Mouse (Mus musculus): ENCODE results near the gene Snx25. TPM values are rescaled to one million over a fixed set of nuclear protein-coding genes. Genes with fewer than 3 reads are reported as not detected.
A peak's percentile ranks its signal among the peaks of the same experiment; 100 is the strongest.

The Snx25 gene
- polyA plus RNA-seq, 1 experiment from 2014 or later, result 12.3 TPM

DNA sequence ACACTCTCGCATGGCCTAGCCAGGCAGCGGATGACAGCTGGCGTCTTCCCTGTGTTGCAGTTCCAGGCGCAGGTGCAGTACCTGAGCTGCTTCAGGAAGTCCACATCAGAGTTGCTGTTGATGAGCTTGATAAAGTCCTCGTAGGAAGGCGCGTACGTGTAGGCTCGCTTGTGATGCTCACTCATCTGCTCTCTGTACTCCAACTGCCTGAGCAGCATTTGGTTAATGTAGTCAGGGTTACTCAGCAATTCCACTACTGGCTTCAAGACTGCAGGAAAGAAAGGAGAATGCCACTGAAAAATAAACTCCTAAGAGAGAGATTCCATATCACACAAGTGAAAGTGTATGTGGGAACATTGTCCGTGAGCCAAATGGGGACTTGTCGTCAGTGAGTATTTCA, 48.5 kb downstream of the Snx25 start:
- no peak overlapping the region for H3K4me2 ChIP-seq
- no peaks in the 10 kb centered on the region for H3K4me1 ChIP-seq (ENCODE audit: insufficient read depth)
- H3K27me3 ChIP-seq (ENCODE audit: insufficient read depth, low read length), result no peaks in the 10 kb centered on the region
- no peak overlapping the region for H3K27ac ChIP-seq (ENCODE audit: low read depth)
- peaks cover 8% of the 10 kb centered on the region; the same call in 1 of the 2 replicates for H3K36me3 ChIP-seq (ENCODE audit: insufficient read depth)
- no peak for TF ChIP-seq CTCF (IDR thresholded peaks at IDR 0.05; ENCODE audit: low read depth)
- ATAC-seq (ENCODE audit: insufficient read depth) (no peak), DNase-seq (no peak)
- WGBS, result 91% methylated on average over 11 of the region's 11 CpGs
- H3K9ac ChIP-seq, result no peak overlapping the region
- no peaks in the 10 kb centered on the region; the same call in 1 of the 2 replicates for H3K9me3 ChIP-seq (ENCODE audit: low read depth, low read length)
- H3K4me3 ChIP-seq (ENCODE audit: low read depth, low read length), result no peak overlapping the region

DNA sequence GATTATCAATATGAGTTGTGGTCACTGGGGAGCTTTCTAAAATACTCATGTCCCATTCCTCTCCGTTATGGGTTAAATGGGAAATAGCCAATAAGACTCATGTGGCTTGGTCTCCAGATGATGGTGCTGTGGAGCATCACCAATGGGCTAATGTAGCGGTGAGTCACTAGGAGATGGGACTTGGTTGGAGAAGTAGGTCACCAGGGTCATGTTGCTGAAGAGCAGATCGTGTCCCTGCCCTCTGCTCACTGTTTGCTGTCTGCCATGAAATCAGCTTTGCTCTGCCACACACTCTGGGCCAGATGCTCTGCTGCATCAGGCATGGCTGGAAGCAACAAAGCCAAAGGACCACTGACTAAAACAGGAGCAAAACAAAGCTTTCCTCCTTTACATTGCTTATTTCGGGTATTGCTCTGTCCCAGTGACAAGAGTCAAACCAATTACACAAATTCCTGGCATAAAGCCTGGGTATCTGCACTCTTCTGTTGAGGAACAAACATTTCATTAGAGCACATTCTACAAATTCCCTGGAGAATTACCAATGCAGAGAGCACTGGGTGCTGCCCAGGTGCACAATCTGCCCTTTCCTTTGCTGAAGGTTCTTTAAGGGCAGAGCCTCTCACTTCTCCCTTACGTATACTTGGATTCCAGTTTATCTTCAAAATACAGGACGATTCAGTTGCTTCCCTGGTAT, 59.1 kb downstream of the Snx25 start:
- H3K4me1 ChIP-seq (ENCODE audit: insufficient read depth), result no peaks in the 10 kb centered on the region
- peak; percentile 15 for DNase-seq
- no peak overlapping the region for H3K4me2 ChIP-seq
- whole genome bisulfite sequencing, result 69% methylated on average over 6 of the region's 6 CpGs
- ATAC-seq (ENCODE audit: insufficient read depth), result no peak
- H3K27ac ChIP-seq (ENCODE audit: low read depth), result no peak overlapping the region
- no peak overlapping the region for H3K9ac ChIP-seq
- no peak for TF ChIP-seq CTCF (IDR thresholded peaks at IDR 0.05; ENCODE audit: low read depth)
- no peaks in the 10 kb centered on the region for H3K9me3 ChIP-seq (ENCODE audit: low read depth, low read length)
- H3K4me3 ChIP-seq (ENCODE audit: low read depth, low read length), result no peak overlapping the region
- H3K27me3 ChIP-seq (ENCODE audit: insufficient read depth, low read length), result no peaks in the 10 kb centered on the region
- no peaks in the 10 kb centered on the region for H3K36me3 ChIP-seq (ENCODE audit: insufficient read depth)

DNA sequence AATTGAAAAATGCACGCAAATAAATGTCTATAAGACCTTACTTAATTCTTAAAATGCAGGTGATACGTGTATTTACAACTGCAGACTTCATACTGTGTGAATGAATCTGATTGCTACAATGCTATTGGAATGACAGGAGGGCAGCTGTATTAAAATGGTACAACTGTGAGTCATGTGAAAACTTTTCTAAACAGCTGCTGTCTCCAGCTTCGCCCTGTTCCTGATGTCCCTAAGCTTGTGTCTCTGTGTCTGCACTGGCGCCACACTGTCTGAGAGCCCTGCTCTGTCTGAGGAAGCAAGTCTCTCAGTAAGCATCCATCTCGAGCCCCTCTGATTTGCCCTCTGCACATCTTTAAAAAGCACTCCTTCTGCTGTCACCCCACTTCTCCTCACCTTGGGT, 68.8 kb downstream of the Snx25 start:
- Histone ChIP-seq H3K9ac (no peak overlapping the region), H3K4me1 (ENCODE audit: insufficient read depth) (no peaks in the 10 kb centered on the region), H3K4me3 (ENCODE audit: low read depth, low read length) (no peak overlapping the region), H3K27me3 (ENCODE audit: insufficient read depth, low read length) (no peaks in the 10 kb centered on the region), H3K9me3 (ENCODE audit: low read depth, low read length) (no peaks in the 10 kb centered on the region), H3K4me2 (no peak overlapping the region), H3K27ac (ENCODE audit: low read depth) (no peak overlapping the region), H3K36me3 (ENCODE audit: insufficient read depth) (no peaks in the 10 kb centered on the region; the same call in 1 of the 2 replicates)
- no peak for DNase-seq
- WGBS, result 67% methylated on average over 5 of the region's 5 CpGs
- ATAC-seq (ENCODE audit: insufficient read depth), result no peak
- TF ChIP-seq CTCF (IDR thresholded peaks at IDR 0.05; ENCODE audit: low read depth), result no peak

DNA sequence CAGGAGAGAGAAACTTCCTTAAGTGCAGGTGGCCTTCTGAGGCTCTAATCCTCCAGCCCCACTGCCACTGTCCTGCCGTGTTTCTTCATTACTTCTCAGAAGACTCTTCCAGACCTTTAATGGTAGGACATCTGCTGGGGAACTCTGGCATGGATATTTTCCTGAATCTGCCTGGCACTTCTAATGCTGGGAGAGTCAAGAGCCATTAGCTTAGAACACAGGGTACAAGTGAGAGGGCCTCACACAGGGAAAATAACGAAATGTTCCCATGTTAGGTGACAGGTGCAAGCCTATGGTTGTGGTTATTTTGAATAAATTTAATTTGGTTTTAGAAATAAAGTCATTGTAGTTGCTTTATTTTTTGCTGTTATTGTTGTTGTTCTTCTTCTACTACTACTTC, 70.9 kb downstream of the Snx25 start:
- Histone ChIP-seq H3K9ac (no peak overlapping the region), H3K4me1 (ENCODE audit: insufficient read depth) (no peaks in the 10 kb centered on the region), H3K27ac (ENCODE audit: low read depth) (no peak overlapping the region), H3K4me3 (ENCODE audit: low read depth, low read length) (no peak overlapping the region), H3K4me2 (no peak overlapping the region), H3K9me3 (ENCODE audit: low read depth, low read length) (no peaks in the 10 kb centered on the region), H3K27me3 (ENCODE audit: insufficient read depth, low read length) (no peaks in the 10 kb centered on the region), H3K36me3 (ENCODE audit: insufficient read depth) (no peaks in the 10 kb centered on the region; the same call in 1 of the 2 replicates)
- DNase-seq (no peak), ATAC-seq (ENCODE audit: insufficient read depth) (no peak)
- 63% methylated on average over 2 of the region's 2 CpGs for WGBS
- TF ChIP-seq CTCF (IDR thresholded peaks at IDR 0.05; ENCODE audit: low read depth), result no peak

DNA sequence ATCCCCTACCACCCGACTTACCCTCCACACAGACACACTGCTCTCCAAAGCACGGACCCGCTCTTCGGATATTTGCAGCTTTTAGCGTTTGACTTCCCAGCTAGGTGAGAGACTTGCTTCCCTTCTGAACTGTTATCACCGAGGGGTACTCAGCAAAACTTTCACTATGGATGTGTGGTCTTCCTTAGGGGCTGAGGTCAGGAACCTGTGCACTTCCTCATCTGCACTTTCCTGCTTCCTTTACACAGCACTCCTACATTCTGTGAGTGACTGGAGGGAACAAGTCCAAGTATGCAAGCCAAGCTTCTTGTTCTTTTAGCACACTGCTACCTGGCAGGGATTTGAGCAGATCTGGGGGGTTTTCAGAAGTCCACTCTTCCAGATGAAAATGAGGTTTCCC, 73.1 kb downstream of the Snx25 start:
- Histone ChIP-seq H3K27ac (ENCODE audit: low read depth) (no peak overlapping the region), H3K36me3 (ENCODE audit: insufficient read depth) (no peaks in the 10 kb centered on the region; the same call in 1 of the 2 replicates), H3K4me1 (ENCODE audit: insufficient read depth) (no peaks in the 10 kb centered on the region), H3K27me3 (ENCODE audit: insufficient read depth, low read length) (no peaks in the 10 kb centered on the region), H3K4me3 (ENCODE audit: low read depth, low read length) (no peak overlapping the region), H3K4me2 (no peak overlapping the region), H3K9me3 (ENCODE audit: low read depth, low read length) (no peaks in the 10 kb centered on the region), H3K9ac (no peak overlapping the region)
- WGBS, result 73% methylated on average over 6 of the region's 6 CpGs
- no peak for DNase-seq
- ATAC-seq (ENCODE audit: insufficient read depth), result no peak
- TF ChIP-seq CTCF (IDR thresholded peaks at IDR 0.05; ENCODE audit: low read depth), result no peak

DNA sequence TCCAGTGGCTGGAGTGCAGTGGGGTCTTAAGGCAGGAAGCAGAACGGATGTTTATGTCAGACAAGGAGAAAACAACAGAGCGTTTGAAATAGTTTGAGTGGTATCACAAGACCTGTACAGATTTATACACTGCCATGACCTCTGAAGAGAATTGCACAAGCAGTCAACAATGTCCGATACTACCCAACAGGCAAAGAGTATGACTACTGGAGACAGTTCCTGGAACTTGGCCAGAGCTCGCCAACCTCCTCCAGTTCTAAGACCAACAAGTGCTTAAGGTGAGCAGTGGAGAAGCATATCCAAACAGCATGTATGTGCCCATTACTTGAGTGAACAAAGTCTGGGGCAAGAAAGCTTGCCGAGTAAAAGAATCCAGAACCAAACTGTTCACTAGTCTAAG, 76.7 kb downstream of the Snx25 start:
- Histone ChIP-seq H3K27ac (ENCODE audit: low read depth) (no peak overlapping the region), H3K4me3 (ENCODE audit: low read depth, low read length) (no peak overlapping the region), H3K9ac (no peak overlapping the region), H3K9me3 (ENCODE audit: low read depth, low read length) (no peaks in the 10 kb centered on the region), H3K27me3 (ENCODE audit: insufficient read depth, low read length) (no peaks in the 10 kb centered on the region), H3K4me1 (ENCODE audit: insufficient read depth) (no peaks in the 10 kb centered on the region), H3K4me2 (no peak overlapping the region), H3K36me3 (ENCODE audit: insufficient read depth) (no peaks in the 10 kb centered on the region; the same call in 1 of the 2 replicates)
- no peak for DNase-seq
- no peak for ATAC-seq (ENCODE audit: insufficient read depth)
- no peak for TF ChIP-seq CTCF (IDR thresholded peaks at IDR 0.05; ENCODE audit: low read depth)
- WGBS, result 75% methylated on average over 5 of the region's 5 CpGs

DNA sequence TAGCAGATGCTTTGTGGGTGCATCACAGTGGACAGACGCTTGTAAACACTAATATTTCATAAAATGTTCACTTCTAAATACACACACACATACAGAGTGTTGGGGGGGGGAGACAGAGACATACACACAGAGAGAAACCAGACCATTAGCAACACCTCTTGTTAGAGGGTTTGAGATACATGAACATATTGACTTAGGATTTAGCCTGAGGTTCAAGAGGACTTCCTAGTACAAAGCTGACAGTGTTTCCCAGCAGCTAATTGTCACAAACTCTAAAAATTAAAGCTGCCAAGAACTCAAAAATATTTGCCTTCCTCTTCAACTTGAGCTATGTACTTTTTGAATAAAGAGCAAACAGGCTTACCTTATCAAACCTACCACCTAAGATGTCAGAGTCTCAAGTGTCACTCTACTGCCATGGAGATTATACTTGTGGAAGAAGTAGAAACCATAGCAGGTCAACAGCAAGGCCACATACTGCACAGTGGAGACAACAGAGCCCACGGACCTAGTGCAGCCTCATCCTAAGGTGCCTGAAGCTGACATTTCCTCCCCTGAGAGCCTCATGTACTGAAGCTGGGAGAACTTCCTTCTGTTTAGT, 78.3 kb downstream of the Snx25 start:
- Histone ChIP-seq H3K4me2 (no peak overlapping the region), H3K4me3 (ENCODE audit: low read depth, low read length) (no peak overlapping the region), H3K9ac (no peak overlapping the region), H3K9me3 (ENCODE audit: low read depth, low read length) (no peaks in the 10 kb centered on the region), H3K27ac (ENCODE audit: low read depth) (no peak overlapping the region), H3K27me3 (ENCODE audit: insufficient read depth, low read length) (no peaks in the 10 kb centered on the region), H3K36me3 (ENCODE audit: insufficient read depth) (no peaks in the 10 kb centered on the region; the same call in 1 of the 2 replicates), H3K4me1 (ENCODE audit: insufficient read depth) (no peaks in the 10 kb centered on the region)
- DNase-seq (peak; percentile 36), ATAC-seq (ENCODE audit: insufficient read depth) (peak; percentile 71; the same call in 1 of the 2 replicates)
- WGBS, result 44% methylated on average over 2 of the region's 2 CpGs
- TF ChIP-seq CTCF (IDR thresholded peaks at IDR 0.05; ENCODE audit: low read depth), result no peak
